Mouse (Mus musculus) C2C12 (cell line): ENCODE measurements around the gene Galt.

Source experiments
- CEBPB ChIP-seq: IDR thresholded peaks from one replicate; pipeline ENCODE4 v1.6.1; 2011; ENCODE audit warnings: low read depth, mild to moderate bottlenecking, control low read depth, moderate library complexity
- CTCF ChIP-seq: IDR thresholded peaks from one replicate; pipeline ENCODE4 v1.5.1; 2011; ENCODE audit not compliant: control insufficient read depth, insufficient read depth, insufficient read length
- FOSL1 ChIP-seq: IDR thresholded peaks from one replicate; pipeline ENCODE4 v1.8.0; 2011; ENCODE audit warnings: mild to moderate bottlenecking, low read length; ENCODE audit not compliant: poor library complexity, insufficient read depth, severe bottlenecking
- MAX ChIP-seq: IDR thresholded peaks from one replicate; pipeline ENCODE4 v1.6.1; 2011; ENCODE audit warnings: mild to moderate bottlenecking, control low read depth
- MYOD1 ChIP-seq: IDR thresholded peaks from one replicate; pipeline ENCODE4 v1.6.1; 2011; ENCODE audit warnings: low read depth; ENCODE audit not compliant: control insufficient read depth, insufficient read length
- USF1 ChIP-seq: IDR thresholded peaks from one replicate; pipeline ENCODE4 v1.6.1; 2011; ENCODE audit warnings: low read depth, mild to moderate bottlenecking, control low read depth, moderate library complexity

GRCm38 (mm10) chr4:41726826-41727621 lies 28.0 kb upstream of the Galt start:
- TF ChIP-seq CTCF (no peak), MYOD1 (no peak), CEBPB (no peak), USF1 (no peak), FOSL1 (no peak), MAX (no peak)
